Mouse (Mus musculus) megakaryocyte, embryonic 14.5 days (primary cell): Measurements from ENCODE around the gene P4htm. TPM values are rescaled to one million over a fixed set of nuclear protein-coding genes. Genes with fewer than 3 reads are reported as not detected.

ENCODE experiments used
- H3K27me3 ChIP-seq: replicated peaks from 2 replicates; pipeline ENCODE3; 2012; ENCODE audit warnings: inconsistent platforms
- H3K36me3 ChIP-seq: replicated peaks from 2 replicates; pipeline ENCODE3; 2012; ENCODE audit warnings: low read length, inconsistent platforms, mixed read lengths
- H3K4me1 ChIP-seq: 2 replicates; pipeline ENCODE4 v1.6.1; 2012; ENCODE audit warnings: inconsistent platforms
- H3K4me3 ChIP-seq: replicated peaks from 2 replicates; pipeline ENCODE3; 2012; ENCODE audit warnings: moderate library complexity, mild to moderate bottlenecking, inconsistent platforms
- H3K9me3 ChIP-seq: 2 replicates; pipeline ENCODE4 v1.6.1; 2012; ENCODE audit warnings: inconsistent platforms
- FLI1 ChIP-seq: IDR thresholded peaks from 2 replicates; pipeline ENCODE4 v1.6.1; 2012; ENCODE audit warnings: low read length, inconsistent platforms, mixed read lengths
- GATA1 ChIP-seq: IDR thresholded peaks from 3 replicates; pipeline ENCODE4 v1.6.1; 2012; ENCODE audit warnings: mixed read lengths, low read length, inconsistent platforms, borderline replicate concordance
- polyA plus RNA-seq: library from polyadenylated mRNA; stranded (reverse); fragments of >175 nt; gene quantifications from 2 replicates; pipeline ENCODE4 v1.2.3, GENCODE M21; 2012; ENCODE audit warnings: low replicate concordance; ENCODE audit not compliant: insufficient read depth

The P4htm gene
- polyA plus RNA-seq, 1 experiment = 1.8 TPM

- no peak for TF ChIP-seq GATA1
- TF ChIP-seq FLI1 = no peak
- H3K9me3 ChIP-seq = no peaks in the 10 kb centered on the region
- peak overlapping the region; percentile 99 for H3K4me3 ChIP-seq
- H3K27me3 ChIP-seq = no peaks in the 10 kb centered on the region
- peaks cover 57% of the 10 kb centered on the region for H3K36me3 ChIP-seq
- peaks cover 84% of the 10 kb centered on the region for H3K4me1 ChIP-seq
Measured at GRCm38 (mm10) chr9:108570207-108570896, 27.1 kb downstream of the P4htm start.

GRCm38 (mm10) chr9:108569381-108570206 lies 27.9 kb downstream of the P4htm start, which contains the start of gene Dalrd3:
TSS of gene Dalrd3 (plus strand) at chr9:108569886.
- H3K36me3 ChIP-seq = peaks cover 57% of the 10 kb centered on the region
- no peak for TF ChIP-seq GATA1
- TF ChIP-seq FLI1 = 0 out of 2 replicates have a peak, but pooled peaks have one; percentile 27
- peaks cover 85% of the 10 kb centered on the region for H3K4me1 ChIP-seq

GRCm38 (mm10) chr9:108568511-108568921 lies 29.0 kb downstream of the P4htm start:
- Histone ChIP-seq H3K36me3 (peaks cover 57% of the 10 kb centered on the region), H3K4me3 (peak overlapping the region; percentile 99), H3K27me3 (no peaks in the 10 kb centered on the region), H3K9me3 (no peaks in the 10 kb centered on the region), H3K4me1 (peaks cover 84% of the 10 kb centered on the region)
- TF ChIP-seq GATA1 (no peak), FLI1 (no peak)

More at GRCm38 (mm10) chr9:108569381-108570206, 27.9 kb downstream of the P4htm start, which contains the start of gene Dalrd3:
- Histone ChIP-seq H3K9me3 (no peaks in the 10 kb centered on the region), H3K27me3 (no peaks in the 10 kb centered on the region), H3K4me3 (peak within 1 kb of the TSS; percentile 99)

- Histone ChIP-seq H3K27me3 (no peaks in the 10 kb centered on the region), H3K4me3 (peak overlapping the region; percentile 99), H3K9me3 (no peaks in the 10 kb centered on the region), H3K36me3 (peaks cover 57% of the 10 kb centered on the region), H3K4me1 (peaks cover 81% of the 10 kb centered on the region)
- no peak for TF ChIP-seq GATA1
- no peak for TF ChIP-seq FLI1
Measured at GRCm38 (mm10) chr9:108567931-108568419, 29.5 kb downstream of the P4htm start.

GRCm38 (mm10) chr9:108566815-108567776 lies 30.4 kb downstream of the P4htm start, which contains the start of gene Ndufaf3:
TSS of gene Ndufaf3 (minus strand) at chr9:108567434.
- Histone ChIP-seq H3K4me3 (peak within 1 kb of the TSS; percentile 99), H3K27me3 (no peaks in the 10 kb centered on the region), H3K4me1 (peaks cover 79% of the 10 kb centered on the region), H3K9me3 (no peaks in the 10 kb centered on the region), H3K36me3 (peaks cover 56% of the 10 kb centered on the region)
- TF ChIP-seq GATA1 (no peak), FLI1 (no peak)

- Histone ChIP-seq H3K36me3 (peaks cover 56% of the 10 kb centered on the region), H3K4me3 (peak overlapping the region; percentile 99), H3K9me3 (no peaks in the 10 kb centered on the region), H3K4me1 (peaks cover 79% of the 10 kb centered on the region), H3K27me3 (no peaks in the 10 kb centered on the region)
- TF ChIP-seq GATA1 = no peak
- TF ChIP-seq FLI1 = 0 out of 2 replicates have a peak, but pooled peaks have one; percentile 16
Measured at GRCm38 (mm10) chr9:108565881-108566814, 31.3 kb downstream of the P4htm start.

- peaks cover 56% of the 10 kb centered on the region for H3K36me3 ChIP-seq
- no peak for TF ChIP-seq FLI1
- no peak for TF ChIP-seq GATA1
- H3K4me1 ChIP-seq = peaks cover 78% of the 10 kb centered on the region
- H3K27me3 ChIP-seq = no peaks in the 10 kb centered on the region
- no peaks in the 10 kb centered on the region for H3K9me3 ChIP-seq
- no peak overlapping the region for H3K4me3 ChIP-seq
Measured at GRCm38 (mm10) chr9:108564131-108564530, 33.3 kb downstream of the P4htm start.

GRCm38 (mm10) chr9:108563671-108564070 lies 33.8 kb downstream of the P4htm start:
- no peak overlapping the region for H3K4me3 ChIP-seq
- H3K9me3 ChIP-seq = no peaks in the 10 kb centered on the region
- peaks cover 78% of the 10 kb centered on the region for H3K4me1 ChIP-seq
- H3K27me3 ChIP-seq = no peaks in the 10 kb centered on the region
- peaks cover 61% of the 10 kb centered on the region for H3K36me3 ChIP-seq
- TF ChIP-seq GATA1 = no peak
- no peak for TF ChIP-seq FLI1
